Mouse (Mus musculus): ENCODE results near the gene Fbp2. TPM values are rescaled to one million over a fixed set of nuclear protein-coding genes. Genes with fewer than 3 reads are reported as not detected.
"Not testable (repeated sequence)": the region's sequence is repeated elsewhere in the genome, so short reads cannot be mapped to it uniquely, and the experiment has no call there.

Fbp2 gene
- polyA plus RNA-seq, 1 experiment from 2014 or later: 0.15 TPM

- Histone ChIP-seq H3K27ac (replicated peaks; ENCODE audit: low read depth, low read length) (no peak overlapping the region), H3K9ac (ENCODE audit: low read length) (no peak overlapping the region)
- WGBS: 7% methylated on average over 5 of the region's 5 CpGs
Measured at GRCm38 (mm10) chr13:62856305-62856675, 1.9 kb downstream of the Fbp2 start.

GRCm38 (mm10) chr13:62855396-62856304, 2.6 kb downstream of the Fbp2 start:
- ATAC-seq (ENCODE audit: insufficient number of reproducible peaks, low FRiP score, low TSS enrichment, low read depth) (peak; percentile 49; the same call in 1 of the 2 replicates), DNase-seq (ENCODE audit: low spot score) (no peak)
- Histone ChIP-seq H3K4me2 (ENCODE audit: low read depth, severe bottlenecking) (peak overlapping the region; percentile 35; the same call in 1 of the 2 replicates), H3K4me1 (ENCODE audit: control insufficient read depth, insufficient read depth, low read length) (no peaks in the 10 kb centered on the region), H3K9ac (ENCODE audit: low read length) (no peak overlapping the region), H3K27ac (replicated peaks; ENCODE audit: low read depth, low read length) (no peak overlapping the region), H3K4me3 (ENCODE audit: low read depth, low read length) (peak overlapping the region; percentile 20; the same call in 1 of the 2 replicates), H3K27me3 (ENCODE audit: control insufficient read depth, insufficient read depth, low read length) (no peaks in the 10 kb centered on the region), H3K9me3 (ENCODE audit: control insufficient read depth, low read length) (no peaks in the 10 kb centered on the region; the same call in 1 of the 2 replicates), H3K36me3 (ENCODE audit: control insufficient read depth, insufficient read depth, low read length) (no peaks in the 10 kb centered on the region)
- WGBS: 35% methylated on average over 25 of the region's 25 CpGs

More at GRCm38 (mm10) chr13:62856305-62856675, 1.9 kb downstream of the Fbp2 start:
- Histone ChIP-seq H3K9me3 (ENCODE audit: control insufficient read depth, low read length) (no peaks in the 10 kb centered on the region; the same call in 1 of the 2 replicates), H3K4me3 (ENCODE audit: low read depth, low read length) (peak overlapping the region; percentile 20; the same call in 1 of the 2 replicates), H3K4me2 (ENCODE audit: low read depth, severe bottlenecking) (peak overlapping the region; percentile 35; the same call in 1 of the 2 replicates), H3K4me1 (ENCODE audit: control insufficient read depth, insufficient read depth, low read length) (no peaks in the 10 kb centered on the region), H3K36me3 (ENCODE audit: control insufficient read depth, insufficient read depth, low read length) (no peaks in the 10 kb centered on the region), H3K27me3 (ENCODE audit: control insufficient read depth, insufficient read depth, low read length) (no peaks in the 10 kb centered on the region)
- ATAC-seq (ENCODE audit: insufficient number of reproducible peaks, low FRiP score, low TSS enrichment, low read depth): peak; percentile 87
- peak; percentile 91 for DNase-seq (ENCODE audit: low spot score)

- Histone ChIP-seq H3K27me3 (ENCODE audit: control insufficient read depth, insufficient read depth, low read length) (no peaks in the 10 kb centered on the region), H3K4me2 (ENCODE audit: low read depth, severe bottlenecking) (no peak overlapping the region), H3K4me1 (ENCODE audit: control insufficient read depth, insufficient read depth, low read length) (no peaks in the 10 kb centered on the region), H3K4me3 (ENCODE audit: low read depth, low read length) (no peak overlapping the region), H3K36me3 (ENCODE audit: control insufficient read depth, insufficient read depth, low read length) (no peaks in the 10 kb centered on the region), H3K27ac (replicated peaks; ENCODE audit: low read depth, low read length) (no peak overlapping the region), H3K9ac (ENCODE audit: low read length) (no peak overlapping the region; the same call in 1 of the 2 replicates), H3K9me3 (ENCODE audit: control insufficient read depth, low read length) (no peaks in the 10 kb centered on the region; the same call in 1 of the 2 replicates)
- DNase-seq (ENCODE audit: low spot score) (peak; percentile 84), ATAC-seq (ENCODE audit: insufficient number of reproducible peaks, low FRiP score, low TSS enrichment, low read depth) (no peak)
- 9% methylated on average over 15 of the region's 15 CpGs for WGBS
Measured at GRCm38 (mm10) chr13:62854666-62855065, 3.6 kb downstream of the Fbp2 start.

- no peak overlapping the region for H3K4me3 ChIP-seq (ENCODE audit: low read depth, low read length)
- no peak for DNase-seq (ENCODE audit: low spot score)
Measured at GRCm38 (mm10) chr13:62833341-62833740, 24.9 kb downstream of the Fbp2 start.

GRCm38 (mm10) chr13:62832239-62832638, 26.0 kb downstream of the Fbp2 start:
- H3K9me3 ChIP-seq (ENCODE audit: control insufficient read depth, low read length): no peaks in the 10 kb centered on the region
- no peaks in the 10 kb centered on the region for H3K27me3 ChIP-seq (ENCODE audit: control insufficient read depth, insufficient read depth, low read length)
- no peaks in the 10 kb centered on the region for H3K4me1 ChIP-seq (ENCODE audit: control insufficient read depth, insufficient read depth, low read length)
- 82% methylated on average over 2 of the region's 2 CpGs for WGBS
- no peaks in the 10 kb centered on the region for H3K36me3 ChIP-seq (ENCODE audit: control insufficient read depth, insufficient read depth, low read length)
- ATAC-seq (ENCODE audit: insufficient number of reproducible peaks, low FRiP score, low TSS enrichment, low read depth) (no peak), DNase-seq (ENCODE audit: low spot score) (no peak)
- no peak overlapping the region for H3K4me2 ChIP-seq (ENCODE audit: low read depth, severe bottlenecking)
- no peak overlapping the region for H3K27ac ChIP-seq (replicated peaks; ENCODE audit: low read depth, low read length)
- H3K9ac ChIP-seq (ENCODE audit: low read length): no peak overlapping the region
- H3K4me3 ChIP-seq (ENCODE audit: low read depth, low read length): no peak overlapping the region

More at GRCm38 (mm10) chr13:62833341-62833740, 24.9 kb downstream of the Fbp2 start:
- no peaks in the 10 kb centered on the region for H3K9me3 ChIP-seq (ENCODE audit: control insufficient read depth, low read length)
- no peak overlapping the region for H3K9ac ChIP-seq (ENCODE audit: low read length)
- 45% methylated on average over 4 of the region's 4 CpGs for WGBS
- no peak overlapping the region for H3K4me2 ChIP-seq (ENCODE audit: low read depth, severe bottlenecking)
- no peaks in the 10 kb centered on the region for H3K36me3 ChIP-seq (ENCODE audit: control insufficient read depth, insufficient read depth, low read length)
- H3K27me3 ChIP-seq (ENCODE audit: control insufficient read depth, insufficient read depth, low read length): no peaks in the 10 kb centered on the region
- H3K27ac ChIP-seq (replicated peaks; ENCODE audit: low read depth, low read length): no peak overlapping the region
- ATAC-seq (ENCODE audit: insufficient number of reproducible peaks, low FRiP score, low TSS enrichment, low read depth): no peak
- no peaks in the 10 kb centered on the region for H3K4me1 ChIP-seq (ENCODE audit: control insufficient read depth, insufficient read depth, low read length)

- H3K27me3 ChIP-seq (ENCODE audit: control insufficient read depth, insufficient read depth, low read length); H3K4me2 ChIP-seq (ENCODE audit: low read depth, severe bottlenecking); DNase-seq (ENCODE audit: low spot score); H3K4me1 ChIP-seq (ENCODE audit: control insufficient read depth, insufficient read depth, low read length); H3K27ac ChIP-seq (replicated peaks; ENCODE audit: low read depth, low read length); H3K9me3 ChIP-seq (ENCODE audit: control insufficient read depth, low read length); H3K4me3 ChIP-seq (ENCODE audit: low read depth, low read length); H3K36me3 ChIP-seq (ENCODE audit: control insufficient read depth, insufficient read depth, low read length); ATAC-seq (ENCODE audit: insufficient number of reproducible peaks, low FRiP score, low TSS enrichment, low read depth); H3K9ac ChIP-seq (ENCODE audit: low read length): not testable (repeated sequence)
- 91% methylated on average over 3 of the region's 3 CpGs for WGBS
Measured at GRCm38 (mm10) chr13:62815705-62816104, 42.5 kb downstream of the Fbp2 start.

- 10% methylated on average over 30 of the region's 32 CpGs for WGBS
- Histone ChIP-seq H3K27ac (replicated peaks; ENCODE audit: low read depth, low read length) (no peak overlapping the region), H3K4me1 (ENCODE audit: control insufficient read depth, insufficient read depth, low read length) (no peaks in the 10 kb centered on the region)
Measured at GRCm38 (mm10) chr13:62812713-62813112, 45.5 kb downstream of the Fbp2 start.

GRCm38 (mm10) chr13:62807981-62808380, 50.2 kb downstream of the Fbp2 start:
- not testable (repeated sequence) for H3K36me3 ChIP-seq (ENCODE audit: control insufficient read depth, insufficient read depth, low read length); H3K9ac ChIP-seq (ENCODE audit: low read length); H3K27me3 ChIP-seq (ENCODE audit: control insufficient read depth, insufficient read depth, low read length); H3K27ac ChIP-seq (replicated peaks; ENCODE audit: low read depth, low read length); H3K4me3 ChIP-seq (ENCODE audit: low read depth, low read length); H3K4me2 ChIP-seq (ENCODE audit: low read depth, severe bottlenecking); H3K4me1 ChIP-seq (ENCODE audit: control insufficient read depth, insufficient read depth, low read length); H3K9me3 ChIP-seq (ENCODE audit: control insufficient read depth, low read length); DNase-seq (ENCODE audit: low spot score); ATAC-seq (ENCODE audit: insufficient number of reproducible peaks, low FRiP score, low TSS enrichment, low read depth)
- WGBS: 88% methylated on average over 6 of the region's 6 CpGs

More at GRCm38 (mm10) chr13:62812713-62813112, 45.5 kb downstream of the Fbp2 start:
- peak overlapping the region; percentile 16; the same call in 1 of the 2 replicates for H3K4me3 ChIP-seq (ENCODE audit: low read depth, low read length)
- no peak overlapping the region for H3K9ac ChIP-seq (ENCODE audit: low read length)
- no peaks in the 10 kb centered on the region for H3K27me3 ChIP-seq (ENCODE audit: control insufficient read depth, insufficient read depth, low read length)
- no peaks in the 10 kb centered on the region for H3K36me3 ChIP-seq (ENCODE audit: control insufficient read depth, insufficient read depth, low read length)
- no peak for DNase-seq (ENCODE audit: low spot score)
- ATAC-seq (ENCODE audit: insufficient number of reproducible peaks, low FRiP score, low TSS enrichment, low read depth): no peak
- H3K9me3 ChIP-seq (ENCODE audit: control insufficient read depth, low read length): no peaks in the 10 kb centered on the region
- H3K4me2 ChIP-seq (ENCODE audit: low read depth, severe bottlenecking): peak overlapping the region; percentile 43

Measured in limb, embryonic 11.5 days (tissue).